Mouse (Mus musculus) heart, embryonic 12.5 days (tissue): ENCODE data around the gene Gnl2. TPM values are rescaled to one million over a fixed set of nuclear protein-coding genes. Genes with fewer than 3 reads are reported as not detected.
A peak's percentile ranks its signal among the peaks of the same experiment; 100 is the strongest.

Experiments used
- ATAC-seq: fragments of 200-750 bp; cut with Nextera tagmentation; 2 replicates; pipeline ENCODE4 v1.8.0; 2017; ENCODE audit warnings: moderate TSS enrichment, moderate library complexity; ENCODE audit not compliant: insufficient number of reproducible peaks, low FRiP score
- H3K27ac ChIP-seq: fragments of 300-500 bp; sonication (generic); 2 replicates; pipeline ENCODE4 v1.5.1; 2016; ENCODE audit warnings: mild to moderate bottlenecking, moderate library complexity; ENCODE audit not compliant: poor library complexity, severe bottlenecking
- H3K27me3 ChIP-seq: fragments of 300-500 bp; sonication (generic); replicated peaks from 2 replicates; pipeline ENCODE4 v1.6.1; 2016; ENCODE audit warnings: mild to moderate bottlenecking, moderate library complexity
- H3K36me3 ChIP-seq: fragments of 300-500 bp; sonication (generic); 2 replicates; pipeline ENCODE4 v1.6.1; 2016; ENCODE audit warnings: mild to moderate bottlenecking, moderate library complexity
- H3K4me1 ChIP-seq: fragments of 300-500 bp; sonication (generic); replicated peaks from 2 replicates; pipeline ENCODE4 v1.6.1; 2016; ENCODE audit warnings: mild to moderate bottlenecking
- H3K4me2 ChIP-seq: fragments of 300-500 bp; sonication (generic); 2 replicates; pipeline ENCODE4 v1.6.1; 2016; ENCODE audit warnings: mild to moderate bottlenecking, moderate library complexity
- H3K4me3 ChIP-seq: fragments of 300-500 bp; sonication (generic); 2 replicates; pipeline ENCODE4 v1.5.1; 2016; ENCODE audit warnings: mild to moderate bottlenecking
- H3K9ac ChIP-seq: fragments of 300-500 bp; sonication (generic); 2 replicates; pipeline ENCODE4 v1.6.1; 2016; ENCODE audit warnings: mild to moderate bottlenecking, moderate library complexity
- H3K9me3 ChIP-seq: fragments of 300-500 bp; sonication (generic); replicated peaks from 2 replicates; pipeline ENCODE4 v1.6.1; 2016; ENCODE audit warnings: mild to moderate bottlenecking, moderate library complexity
- WGBS: fragments of 180-500 bp; shearing (Covaris S2); methylation state at CpG from one replicate; pipeline ENCODE4 v1.1.7; 2016; 5-methylcytosine and 5-hydroxymethylcytosine counted together
- polyA plus RNA-seq: library from polyadenylated mRNA; unstranded; fragments of >200 nt; fragmentation: Nextera tagmentation; extraction: Ambion mirVana; gene quantifications from 2 replicates; pipeline ENCODE4 v1.2.1, GENCODE M21; 2016

Gnl2 gene
- polyA plus RNA-seq, 1 experiment from 2014 or later: 67.3 TPM

- H3K27ac ChIP-seq: no peak overlapping the region
- peak overlapping the region; percentile 33 for H3K4me2 ChIP-seq
- peaks cover 27% of the 10 kb centered on the region for H3K4me1 ChIP-seq
- H3K9ac ChIP-seq: no peak overlapping the region
- WGBS: 27% methylated on average over 5 of the region's 5 CpGs
- no peak overlapping the region for H3K4me3 ChIP-seq
- no peaks in the 10 kb centered on the region for H3K9me3 ChIP-seq
- no peak for ATAC-seq
- H3K27me3 ChIP-seq: no peaks in the 10 kb centered on the region
- H3K36me3 ChIP-seq: peaks cover 35% of the 10 kb centered on the region
Measured at GRCm38 (mm10) chr4:125058033-125058432, 41.6 kb downstream of the Gnl2 start.

DNA sequence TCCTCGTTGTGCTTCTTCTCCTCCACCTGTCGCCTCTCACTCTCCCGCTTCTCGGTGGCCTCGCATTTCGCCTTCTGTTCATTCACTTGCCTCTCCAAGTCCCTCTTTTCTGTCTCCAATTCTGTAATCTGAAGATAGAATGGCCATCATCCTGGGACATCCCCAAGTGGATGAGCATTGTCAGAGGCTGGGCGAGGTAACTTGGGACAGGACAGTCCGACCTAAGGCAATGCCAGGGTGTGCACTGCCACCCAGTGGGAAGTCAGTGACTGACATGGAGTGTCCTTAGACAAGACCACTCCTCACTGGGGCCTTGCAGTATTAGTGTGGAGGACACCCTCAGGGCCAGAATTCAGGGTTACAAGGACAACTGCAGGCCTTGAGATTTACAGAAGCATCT is 42.6 kb downstream of the Gnl2 start:
- peak; percentile 73 for ATAC-seq
- Histone ChIP-seq H3K36me3 (peaks cover 25% of the 10 kb centered on the region), H3K9ac (no peak overlapping the region; the same call in 1 of the 2 replicates), H3K4me1 (peaks cover 27% of the 10 kb centered on the region), H3K4me2 (peak overlapping the region; percentile 56), H3K4me3 (peak overlapping the region; percentile 14), H3K27ac (no peak overlapping the region), H3K27me3 (peaks cover under 1% of the 10 kb centered on the region; the same call in 1 of the 2 replicates), H3K9me3 (no peaks in the 10 kb centered on the region)
- WGBS: 4% methylated on average over 8 of the region's 8 CpGs

DNA sequence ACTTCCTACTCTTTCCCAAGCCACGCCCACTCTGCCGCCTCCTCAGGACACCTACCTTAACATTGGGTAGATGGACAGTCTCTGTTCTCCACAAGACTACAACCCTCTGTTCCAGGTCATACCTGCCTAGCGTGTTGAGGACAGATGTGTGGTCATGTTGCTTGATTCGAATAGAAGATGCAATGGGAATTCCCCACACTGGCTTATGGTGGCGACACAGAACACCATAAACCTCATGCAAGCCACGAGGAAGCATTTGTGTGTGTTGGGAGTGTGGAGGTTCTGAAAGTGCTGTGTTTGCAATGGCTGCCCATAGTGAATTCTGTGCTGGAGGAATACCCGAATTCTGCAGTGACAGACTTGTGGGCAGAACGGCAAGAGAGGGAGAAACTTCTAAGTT is 47.4 kb downstream of the Gnl2 start:
- Histone ChIP-seq H3K4me3 (no peak overlapping the region), H3K27me3 (peaks cover 9% of the 10 kb centered on the region), H3K36me3 (peaks cover 8% of the 10 kb centered on the region), H3K9ac (no peak overlapping the region), H3K4me2 (no peak overlapping the region), H3K4me1 (peaks cover 13% of the 10 kb centered on the region), H3K9me3 (no peaks in the 10 kb centered on the region), H3K27ac (no peak overlapping the region)
- ATAC-seq: no peak
- WGBS: 63% methylated on average over 8 of the region's 8 CpGs

DNA sequence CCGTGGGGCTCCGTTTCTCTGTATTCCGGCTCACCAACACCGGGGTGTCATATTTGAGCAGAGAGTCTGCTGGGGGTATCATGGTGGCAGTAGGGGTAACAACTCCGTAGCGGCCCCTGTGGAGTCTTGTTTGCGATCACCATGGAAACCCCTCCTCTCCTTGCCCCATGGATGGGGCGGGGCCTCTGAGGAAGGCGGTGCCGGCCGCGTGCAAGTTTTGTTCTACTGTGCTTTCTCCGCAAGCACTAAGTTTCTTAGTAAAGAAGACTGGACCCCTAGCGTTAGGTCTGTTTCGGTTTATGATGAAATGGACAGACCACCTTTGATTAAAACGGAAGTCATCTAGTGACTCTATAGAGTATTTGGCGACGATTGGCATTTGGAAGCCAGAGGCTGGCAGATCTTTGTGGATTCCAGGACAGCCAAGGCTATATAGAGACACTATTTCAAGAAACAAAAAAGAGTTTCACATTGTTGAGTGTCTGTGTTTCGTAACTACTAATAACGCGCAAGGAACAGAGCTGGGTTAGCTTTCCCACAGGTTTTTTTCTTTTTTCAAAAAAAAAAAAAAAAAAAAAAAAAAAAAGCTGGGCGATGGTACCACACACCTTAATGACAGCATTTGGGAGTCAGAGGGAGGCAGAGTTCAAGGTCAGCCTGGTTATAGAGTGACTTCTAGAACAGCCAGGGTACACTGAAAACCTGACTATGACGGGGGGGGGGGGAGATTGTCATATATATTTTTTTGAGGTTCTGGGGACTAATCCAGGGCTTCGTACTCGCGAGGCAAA is 49.3 kb downstream of the Gnl2 start, which contains the start of gene Dnali1:
Gene Dnali1, minus strand, starts transcription at position 187 of the 791 bp plus-strand sequence.
- peaks cover 25% of the 10 kb centered on the region for H3K36me3 ChIP-seq
- WGBS: 2% methylated on average over 26 of the region's 26 CpGs
- H3K27me3 ChIP-seq: peaks cover 9% of the 10 kb centered on the region
- H3K27ac ChIP-seq: no peak within 1 kb of the TSS
- peak within 1 kb of the TSS; percentile 88 for H3K9ac ChIP-seq
- ATAC-seq: peak; percentile 37; the same call in 1 of the 2 replicates
- H3K4me2 ChIP-seq: peak within 1 kb of the TSS; percentile 79
- H3K4me3 ChIP-seq: peak within 1 kb of the TSS; percentile 88
- H3K4me1 ChIP-seq: peaks cover 10% of the 10 kb centered on the region
- H3K9me3 ChIP-seq: no peaks in the 10 kb centered on the region

- WGBS: under 1% methylated on average over 77 of the region's 78 CpGs
- peak within 1 kb of the TSS; percentile 88 for H3K9ac ChIP-seq
- ATAC-seq: peak; percentile 94
- peak within 1 kb of the TSS; percentile 88 for H3K4me3 ChIP-seq
- H3K4me1 ChIP-seq: peaks cover 10% of the 10 kb centered on the region
- peaks cover 9% of the 10 kb centered on the region for H3K27me3 ChIP-seq
- H3K27ac ChIP-seq: peak within 1 kb of the TSS; percentile 69
- no peaks in the 10 kb centered on the region for H3K9me3 ChIP-seq
- H3K36me3 ChIP-seq: peaks cover 35% of the 10 kb centered on the region
- H3K4me2 ChIP-seq: peak within 1 kb of the TSS; percentile 79
Measured at GRCm38 (mm10) chr4:125066490-125067370, 50.3 kb downstream of the Gnl2 start, which contains the start of gene Snip1. TSS of gene Snip1 (plus strand) at chr4:125066672.

DNA sequence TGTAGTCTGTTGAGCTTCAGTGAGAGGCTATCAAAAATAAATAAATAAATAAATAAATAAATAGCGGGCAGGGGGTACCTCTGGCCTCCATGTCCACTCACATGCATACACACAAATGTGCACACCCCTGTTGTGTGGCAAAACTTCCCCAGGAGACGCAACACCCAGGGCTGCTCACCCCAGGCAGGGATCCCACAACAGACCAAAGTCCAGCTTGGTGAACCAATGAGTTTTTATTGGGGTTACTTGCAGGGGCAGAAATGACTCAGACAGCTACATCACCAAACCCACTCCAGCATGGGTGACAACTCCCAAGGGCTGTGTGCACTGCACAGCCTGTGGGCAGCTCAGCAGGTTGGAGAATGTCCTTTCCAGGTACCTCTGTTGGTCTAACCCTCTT is 61.3 kb downstream of the Gnl2 start:
- Histone ChIP-seq H3K4me2 (no peak overlapping the region), H3K27me3 (no peaks in the 10 kb centered on the region), H3K9ac (no peak overlapping the region), H3K27ac (no peak overlapping the region), H3K4me1 (no peaks in the 10 kb centered on the region), H3K4me3 (no peak overlapping the region), H3K9me3 (no peaks in the 10 kb centered on the region), H3K36me3 (peaks cover 54% of the 10 kb centered on the region)
- no peak; the same call in 1 of the 2 replicates for ATAC-seq
- 90% methylated on average over 2 of the region's 2 CpGs for WGBS

GRCm38 (mm10) chr4:125078698-125079097 is 62.3 kb downstream of the Gnl2 start:
- no peak for ATAC-seq
- Histone ChIP-seq H3K4me2 (no peak overlapping the region), H3K4me3 (no peak overlapping the region), H3K4me1 (no peaks in the 10 kb centered on the region), H3K27ac (no peak overlapping the region), H3K36me3 (peaks cover 44% of the 10 kb centered on the region), H3K9ac (no peak overlapping the region), H3K9me3 (no peaks in the 10 kb centered on the region), H3K27me3 (no peaks in the 10 kb centered on the region)
- WGBS: 93% methylated on average over 2 of the region's 2 CpGs

GRCm38 (mm10) chr4:125084403-125085345 is 68.3 kb downstream of the Gnl2 start, which contains the start of gene Meaf6:
TSS of gene Meaf6 (plus strand) at chr4:125085134.
- WGBS: 1% methylated on average over 63 of the region's 63 CpGs
- peak within 1 kb of the TSS; percentile 98 for H3K27ac ChIP-seq
- H3K4me3 ChIP-seq: peak within 1 kb of the TSS; percentile 89
- peak within 1 kb of the TSS; percentile 89 for H3K4me2 ChIP-seq
- ATAC-seq: peak; percentile 90
- no peaks in the 10 kb centered on the region for H3K27me3 ChIP-seq
- peaks cover 34% of the 10 kb centered on the region for H3K36me3 ChIP-seq
- no peaks in the 10 kb centered on the region for H3K9me3 ChIP-seq
- H3K4me1 ChIP-seq: peaks cover 14% of the 10 kb centered on the region
- H3K9ac ChIP-seq: peak within 1 kb of the TSS; percentile 90

DNA sequence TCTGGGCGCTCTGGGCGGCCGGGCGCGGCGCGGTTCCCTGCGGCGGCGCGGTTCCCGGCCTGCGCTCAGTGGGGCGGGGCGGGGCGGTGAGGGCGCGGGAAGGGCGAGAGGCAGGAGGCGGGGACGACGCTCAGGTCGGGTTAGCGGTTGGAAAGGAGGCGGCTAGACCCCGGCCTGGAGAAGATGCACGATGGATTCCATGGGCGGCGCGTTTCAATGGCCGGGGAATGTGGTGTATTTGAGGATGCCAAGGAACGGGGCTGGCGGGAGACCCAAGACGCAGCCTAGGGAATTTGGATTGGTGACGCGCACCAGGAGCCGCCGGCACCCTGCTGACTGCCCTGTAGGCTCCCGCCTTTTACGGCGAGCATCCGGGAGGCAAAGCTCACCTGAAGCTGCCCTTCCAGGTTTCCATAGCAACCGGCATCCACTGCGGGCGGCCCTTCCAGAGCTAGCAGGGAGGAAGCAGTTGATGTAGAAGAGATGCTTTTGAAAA is 69.0 kb downstream of the Gnl2 start:
- peaks cover 14% of the 10 kb centered on the region for H3K4me1 ChIP-seq
- peak overlapping the region; percentile 89 for H3K4me2 ChIP-seq
- 1% methylated on average over 45 of the region's 45 CpGs for WGBS
- H3K36me3 ChIP-seq: peaks cover 41% of the 10 kb centered on the region
- H3K27me3 ChIP-seq: no peaks in the 10 kb centered on the region
- peak overlapping the region; percentile 89 for H3K4me3 ChIP-seq
- peak; percentile 96 for ATAC-seq
- peak overlapping the region; percentile 98 for H3K27ac ChIP-seq
- H3K9me3 ChIP-seq: no peaks in the 10 kb centered on the region
- H3K9ac ChIP-seq: peak overlapping the region; percentile 90

GRCm38 (mm10) chr4:125093031-125093430 is 76.6 kb downstream of the Gnl2 start:
- Histone ChIP-seq H3K4me3 (no peak overlapping the region), H3K36me3 (peaks cover 57% of the 10 kb centered on the region), H3K27me3 (no peaks in the 10 kb centered on the region), H3K4me1 (no peaks in the 10 kb centered on the region), H3K9me3 (no peaks in the 10 kb centered on the region), H3K4me2 (no peak overlapping the region), H3K9ac (no peak overlapping the region), H3K27ac (no peak overlapping the region)
- no peak for ATAC-seq
- 92% methylated on average over 5 of the region's 5 CpGs for WGBS
